Mouse (Mus musculus): ENCODE data around the gene Usp38.

Usp38 gene

GRCm38 (mm10) chr8:80961937-80962591 is 52.7 kb downstream of the Usp38 start:
- DNase-seq (ENCODE audit: low read depth, low spot score), result peak; percentile 73

GRCm38 (mm10) chr8:80961070-80961609 is 53.6 kb downstream of the Usp38 start:
- peak; percentile 40 for DNase-seq (ENCODE audit: low read depth, low spot score)

GRCm38 (mm10) chr8:80959588-80960268 is 55.0 kb downstream of the Usp38 start:
- DNase-seq (ENCODE audit: low read depth, low spot score), result no peak

- DNase-seq (ENCODE audit: low read depth, low spot score), result no peak
Measured at GRCm38 (mm10) chr8:80957776-80958175, 57.0 kb downstream of the Usp38 start.

- DNase-seq (ENCODE audit: low read depth, low spot score), result no peak
Measured at GRCm38 (mm10) chr8:80952973-80953372, 61.8 kb downstream of the Usp38 start.

GRCm38 (mm10) chr8:80952235-80952915 is 62.4 kb downstream of the Usp38 start:
- DNase-seq (ENCODE audit: low read depth, low spot score), result no peak

GRCm38 (mm10) chr8:80948405-80949183 is 66.1 kb downstream of the Usp38 start:
- DNase-seq (ENCODE audit: low read depth, low spot score), result no peak

GRCm38 (mm10) chr8:80943742-80944141 is 71.0 kb downstream of the Usp38 start:
- DNase-seq (ENCODE audit: low read depth, low spot score), result no peak

GRCm38 (mm10) chr8:80941621-80942020 is 73.1 kb downstream of the Usp38 start:
- peak; percentile 17 for DNase-seq (ENCODE audit: low read depth, low spot score)

GRCm38 (mm10) chr8:80937814-80938650 is 76.7 kb downstream of the Usp38 start:
- DNase-seq (ENCODE audit: low read depth, low spot score), result no peak

Data from 3T3-L1 (cell line).